Mouse (Mus musculus) heart, postnatal 10 days (tissue): Measurements from ENCODE around the gene Hilpda. TPM values are rescaled to one million over a fixed set of nuclear protein-coding genes. Genes with fewer than 3 reads are reported as not detected.

ENCODE experiments used
- total RNA-seq, 2 experiments: library from RNA; stranded (reverse); gene quantifications; 2 replicates each; pipeline ENCODE4 v1.2.3; 2021

The Hilpda gene
- total RNA-seq, 2 experiments from 2014 or later = 7.3 to 9.8 TPM

Other genes starting within 250 kb of the Hilpda start
- gene Lep, start 212.3 kb upstream of the Hilpda start, total RNA-seq = under 1 TPM; 0.29 to 0.60 TPM
- gene Rbm28, start 107.5 kb upstream of the Hilpda start, total RNA-seq = 10 to 100 TPM; 21.0 to 22.5 TPM
- 1 to 10 TPM; 6.4 to 6.7 TPM for gene Prrt4, start 92.9 kb upstream of the Hilpda start, total RNA-seq
- gene Impdh1, start 56.1 kb upstream of the Hilpda start, total RNA-seq = 10 to 100 TPM; 35.2 to 41.5 TPM
- not detected for gene Fam71f2, start 7.1 kb downstream of the Hilpda start, total RNA-seq
- gene Fam71f1, start 46.7 kb downstream of the Hilpda start, total RNA-seq = not detected
- 100 to 1,000 TPM; 327 to 353 TPM for gene Calu, start 75.6 kb downstream of the Hilpda start, total RNA-seq
- gene Opn1sw, start 116.0 kb downstream of the Hilpda start, total RNA-seq = not detected
- gene Ccdc136, start 123.8 kb downstream of the Hilpda start, total RNA-seq = 1 to 10 TPM; 6.1 to 7.9 TPM
- gene Flnc, start 160.8 kb downstream of the Hilpda start, total RNA-seq = 100 to 1,000 TPM; 214 to 246 TPM
- gene Atp6v1f, start 195.2 kb downstream of the Hilpda start, total RNA-seq = 100 to 1,000 TPM; 118 to 124 TPM
- not detected for gene Atp6v1fnb, start 198.9 kb downstream of the Hilpda start, total RNA-seq
- 10 to 100 TPM; 18.9 to 19.9 TPM for gene Kcp, start 235.5 kb downstream of the Hilpda start, total RNA-seq